Mouse (Mus musculus) heart, adult 2 months (tissue): ENCODE measurements at regions not wholly inside any gene's neighbourhood (a gene's known extent, or its start where the extent isn't known, plus 50 kb on each side); places are given as distances from the start of the nearest gene placed in this dataset.

ENCODE experiments used
- DNase-seq, 2 experiments: peaks; one replicate each; pipeline ENCODE4 v3.0.0; 2021
- H3K27ac ChIP-seq: fragments of 200-600 bp; 2 replicates; pipeline ENCODE4 v1.8.1; 2022
- H3K27me3 ChIP-seq: fragments of 200-500 bp; 2 replicates; pipeline ENCODE4 v1.6.1; 2012; ENCODE audit warnings: mild to moderate bottlenecking, low read length, inconsistent platforms, mixed read lengths; ENCODE audit not compliant: control insufficient read depth, insufficient read depth
- H3K36me3 ChIP-seq: fragments of 200-500 bp; 2 replicates; pipeline ENCODE4 v1.6.1; 2012; ENCODE audit warnings: low read length, inconsistent platforms; ENCODE audit not compliant: control insufficient read depth, insufficient read depth
- H3K4me1 ChIP-seq: fragments of 200-500 bp; 2 replicates; pipeline ENCODE4 v1.6.1; 2011; ENCODE audit warnings: low read length; ENCODE audit not compliant: control insufficient read depth, insufficient read depth
- H3K4me3 ChIP-seq: fragments of 200-600 bp; 2 replicates; pipeline ENCODE4 v1.8.1; 2022
- H3K79me2 ChIP-seq: fragments of 200-500 bp; replicated peaks from 2 replicates; pipeline ENCODE4 v1.6.1; 2012; ENCODE audit warnings: mild to moderate bottlenecking, inconsistent platforms, low read length, moderate library complexity, mixed read lengths; ENCODE audit not compliant: control insufficient read depth, insufficient read depth
- H3K9ac ChIP-seq: fragments of 200-500 bp; 2 replicates; pipeline ENCODE4 v1.6.1; 2012; ENCODE audit warnings: low read depth, mild to moderate bottlenecking, control low read depth, inconsistent platforms, low read length, mixed read lengths
- CTCF ChIP-seq: fragments of 200-600 bp; IDR thresholded peaks from 2 replicates; pipeline ENCODE4 v1.8.1; 2022; ENCODE audit warnings: antibody characterized with exemption, mild to moderate bottlenecking, moderate library complexity
- EP300 ChIP-seq: fragments of 200-500 bp; IDR thresholded peaks from 2 replicates; pipeline ENCODE4 v1.6.1; 2011; ENCODE audit warnings: low read depth, low read length, control low read depth; ENCODE audit not compliant: insufficient read depth
- POLR2A ChIP-seq: fragments of 200-500 bp; IDR thresholded peaks from 2 replicates; pipeline ENCODE4 v1.6.1; 2011; ENCODE audit warnings: mild to moderate bottlenecking, low read depth, low read length, control low read depth; ENCODE audit not compliant: insufficient read depth
- WGBS: fragments of 180-500 bp; shearing (Covaris S2); methylation state at CpG from one replicate; pipeline ENCODE4 v1.1.7; 2018; 5-methylcytosine and 5-hydroxymethylcytosine counted together
- intact Hi-C: fragments of 180-260 bp; cut with DNase I; formaldehyde crosslinking; loops from one replicate; pipeline ENCODE4 v1.15.1; 2025

GRCm38 (mm10) chr12:8099114-8099513 lies 108.8 kb upstream of the Ldah start:
- Histone ChIP-seq H3K79me2 (no peaks in the 10 kb centered on the region), H3K27me3 (no peaks in the 10 kb centered on the region), H3K4me3 (no peak overlapping the region), H3K36me3 (no peaks in the 10 kb centered on the region), H3K9ac (no peak overlapping the region), H3K4me1 (no peaks in the 10 kb centered on the region; the same call in 1 of the 2 replicates), H3K27ac (peak overlapping the region; percentile 58)
- DNase-seq: peak in 1 of 2 experiments; percentile 47
- TF ChIP-seq CTCF (no peak), POLR2A (0 out of 2 replicates have a peak, but pooled peaks have one; percentile 20), EP300 (peak; percentile 62; the same call in 1 of the 2 replicates)
- intact Hi-C loops: no loop called here
- 58% methylated on average over 2 of the region's 2 CpGs for WGBS

DNA sequence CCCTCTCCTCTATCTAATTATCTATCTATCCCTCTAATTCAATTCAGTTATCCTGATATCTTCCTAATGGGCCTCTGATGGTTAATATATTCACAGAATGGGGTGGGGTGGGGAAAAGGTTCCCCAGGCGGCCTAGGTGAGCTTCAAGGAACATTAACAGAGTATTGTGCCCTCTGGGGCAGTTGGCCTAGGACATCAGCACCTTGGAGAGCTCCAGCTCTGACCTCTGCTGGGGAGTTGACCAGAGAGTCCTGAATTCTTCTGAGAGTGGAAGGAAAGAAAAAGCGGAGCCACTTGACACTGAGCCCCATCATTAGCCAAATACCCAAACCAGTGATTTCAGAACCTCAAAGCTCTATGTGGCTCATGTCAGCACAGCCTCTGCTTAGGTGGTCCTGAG lies 108.1 kb upstream of the Ldah start:
- Histone ChIP-seq H3K27me3 (no peaks in the 10 kb centered on the region), H3K4me3 (no peak overlapping the region), H3K9ac (no peak overlapping the region), H3K79me2 (no peaks in the 10 kb centered on the region), H3K4me1 (no peaks in the 10 kb centered on the region; the same call in 1 of the 2 replicates), H3K27ac (no peak overlapping the region; the same call in 1 of the 2 replicates), H3K36me3 (no peaks in the 10 kb centered on the region)
- DNase-seq: peak; percentile 20 to 33
- no peak for TF ChIP-seq CTCF
- no peak for TF ChIP-seq EP300
- TF ChIP-seq POLR2A: no peak
- WGBS: 48% methylated on average over 2 of the region's 2 CpGs
- intact Hi-C loops: no loop called here

DNA sequence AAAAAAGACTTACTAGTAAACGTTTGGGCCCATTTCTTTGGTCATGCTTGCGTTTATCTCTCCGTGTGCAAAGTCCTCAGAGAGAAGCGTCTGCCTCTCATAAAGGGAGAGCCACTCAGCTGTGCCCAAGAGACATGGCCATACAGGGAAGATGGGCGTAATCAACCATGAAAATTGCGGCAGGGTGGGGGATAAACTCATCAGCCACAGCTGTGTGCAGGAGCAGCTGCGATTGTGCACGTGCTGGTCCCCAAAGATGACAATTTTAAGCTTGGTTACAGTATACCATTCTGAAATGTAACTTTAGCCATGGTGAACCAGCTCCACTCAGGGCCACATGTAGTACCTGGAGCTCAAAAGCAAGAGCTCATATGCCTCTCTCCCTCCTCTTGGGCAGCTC lies 106.1 kb upstream of the Ldah start:
- no peak for TF ChIP-seq CTCF
- no peak for TF ChIP-seq POLR2A
- no peak for TF ChIP-seq EP300
- no peak overlapping the region for H3K9ac ChIP-seq
- intact Hi-C loops: no loop called here
- no peak overlapping the region for H3K27ac ChIP-seq
- no peaks in the 10 kb centered on the region for H3K36me3 ChIP-seq
- 86% methylated on average over 8 of the region's 8 CpGs for WGBS
- no peaks in the 10 kb centered on the region for H3K27me3 ChIP-seq
- H3K79me2 ChIP-seq: no peaks in the 10 kb centered on the region
- no peaks in the 10 kb centered on the region; the same call in 1 of the 2 replicates for H3K4me1 ChIP-seq
- no peak for DNase-seq
- H3K4me3 ChIP-seq: no peak overlapping the region

- Histone ChIP-seq H3K27me3 (no peaks in the 10 kb centered on the region), H3K27ac (no peak overlapping the region), H3K4me3 (no peak overlapping the region), H3K9ac (no peak overlapping the region), H3K36me3 (no peaks in the 10 kb centered on the region), H3K79me2 (no peaks in the 10 kb centered on the region), H3K4me1 (no peaks in the 10 kb centered on the region)
- 83% methylated on average over 9 of the region's 9 CpGs for WGBS
- TF ChIP-seq POLR2A: no peak
- intact Hi-C loops: no loop called here
- DNase-seq: no peak
Observed at GRCm38 (mm10) chr12:8103259-8103658, 104.6 kb upstream of the Ldah start.

DNA sequence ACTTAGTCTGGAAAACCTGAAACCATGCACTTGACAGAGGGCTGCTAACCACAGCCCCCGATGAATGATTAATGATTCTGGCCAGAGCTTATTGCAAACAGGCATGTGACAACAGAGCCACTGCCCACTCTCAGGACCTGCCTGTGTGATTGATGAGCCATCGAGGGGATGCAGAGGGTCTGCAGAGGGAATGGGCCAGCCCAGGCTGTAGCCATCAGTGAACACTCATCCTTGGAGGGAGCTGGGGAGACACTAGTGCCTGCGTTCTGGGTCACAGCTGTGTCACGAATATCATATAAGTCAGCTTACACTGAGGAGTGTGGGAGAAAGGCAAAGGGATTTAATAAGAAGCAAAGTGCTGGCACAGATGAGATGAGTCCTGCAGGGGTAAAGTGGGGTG lies 100.8 kb upstream of the Ldah start:
- WGBS: 62% methylated on average over 4 of the region's 4 CpGs

GRCm38 (mm10) chr12:8109203-8109770 lies 98.6 kb upstream of the Ldah start:
- no peaks in the 10 kb centered on the region for H3K36me3 ChIP-seq
- TF ChIP-seq POLR2A: no peak
- TF ChIP-seq CTCF: no peak
- TF ChIP-seq EP300: no peak
- no peaks in the 10 kb centered on the region for H3K4me1 ChIP-seq
- intact Hi-C loops: no loop called here
- 67% methylated on average over 5 of the region's 5 CpGs for WGBS
- H3K27ac ChIP-seq: no peak overlapping the region
- no peak for DNase-seq
- H3K79me2 ChIP-seq: no peaks in the 10 kb centered on the region
- no peaks in the 10 kb centered on the region for H3K27me3 ChIP-seq
- H3K9ac ChIP-seq: no peak overlapping the region
- H3K4me3 ChIP-seq: no peak overlapping the region

More for the DNA sequence above, 100.8 kb upstream of the Ldah start:
- Histone ChIP-seq H3K4me1 (no peaks in the 10 kb centered on the region), H3K4me3 (no peak overlapping the region), H3K9ac (no peak overlapping the region), H3K79me2 (no peaks in the 10 kb centered on the region), H3K27ac (no peak overlapping the region), H3K27me3 (no peaks in the 10 kb centered on the region), H3K36me3 (no peaks in the 10 kb centered on the region)
- intact Hi-C loops: no loop called here
- no peak for DNase-seq
- no peak for TF ChIP-seq POLR2A
- TF ChIP-seq CTCF: no peak
- TF ChIP-seq EP300: no peak
